Mouse (Mus musculus): ENCODE results near the gene Adamtsl5. TPM values are rescaled to one million over a fixed set of nuclear protein-coding genes. Genes with fewer than 3 reads are reported as not detected.

Adamtsl5 gene
- total and polyA plus RNA-seq, 3 experiments = 5.4 to 33.4 (median 16.9) TPM

GRCm38 (mm10) chr10:80356737-80357136 is 8.5 kb upstream of the Adamtsl5 start:
- DNase-seq (ENCODE audit: low spot score) (no peak), ATAC-seq (ENCODE audit: extremely low read depth, insufficient number of reproducible peaks, low FRiP score, poor library complexity, severe bottlenecking) (no peak)
- no peaks in the 10 kb centered on the region for H3K9me3 ChIP-seq (replicated peaks)
- no peak for TF ChIP-seq POLR2AphosphoS5 (IDR thresholded peaks at IDR 0.05; ENCODE audit: insufficient replicate concordance, low read depth, low read length)
- TF ChIP-seq GATA1 (IDR thresholded peaks at IDR 0.05; ENCODE audit: borderline replicate concordance, low read length) = no peak
- TF ChIP-seq TAL1 (conservative IDR thresholded peaks at IDR 0.05; ENCODE audit: low read depth, low read length) = no peak
- TF ChIP-seq GATA2 (IDR thresholded peaks at IDR 0.05; ENCODE audit: borderline replicate concordance, low read depth, low read length) = no peak
- no peak for TF ChIP-seq CTCF (IDR thresholded peaks at IDR 0.05; ENCODE audit: low read depth, low read length)
- H3K27me3 ChIP-seq (ENCODE audit: insufficient read depth, low read length) = peaks cover 93% of the 10 kb centered on the region
- no peak overlapping the region for H3K4me3 ChIP-seq (ENCODE audit: low read depth, low read length)
- peaks cover 21% of the 10 kb centered on the region for H3K4me1 ChIP-seq (ENCODE audit: insufficient read depth, low read depth, low read length)
- no peaks in the 10 kb centered on the region for H3K36me3 ChIP-seq (replicated peaks)

- H3K36me3 ChIP-seq (replicated peaks) = no peaks in the 10 kb centered on the region
- no peak within 1 kb of the TSS for H3K4me3 ChIP-seq (ENCODE audit: low read depth, low read length)
- no peaks in the 10 kb centered on the region for H3K9me3 ChIP-seq (replicated peaks)
- peaks cover 96% of the 10 kb centered on the region for H3K27me3 ChIP-seq (ENCODE audit: insufficient read depth, low read length)
- TF ChIP-seq TAL1 (conservative IDR thresholded peaks at IDR 0.05; ENCODE audit: low read depth, low read length) (no peak), POLR2AphosphoS5 (IDR thresholded peaks at IDR 0.05; ENCODE audit: insufficient replicate concordance, low read depth, low read length) (no peak), CTCF (IDR thresholded peaks at IDR 0.05; ENCODE audit: low read depth, low read length) (no peak), GATA1 (IDR thresholded peaks at IDR 0.05; ENCODE audit: borderline replicate concordance, low read length) (no peak)
- peaks cover 21% of the 10 kb centered on the region for H3K4me1 ChIP-seq (ENCODE audit: insufficient read depth, low read depth, low read length)
- ATAC-seq (ENCODE audit: extremely low read depth, insufficient number of reproducible peaks, low FRiP score, poor library complexity, severe bottlenecking) (no peak), DNase-seq (ENCODE audit: low spot score) (no peak)
Measured at GRCm38 (mm10) chr10:80356001-80356682, 7.9 kb upstream of the Adamtsl5 start, which contains the start of gene Plk5. TSS of gene Plk5 (plus strand) at chr10:80356459.

- TF ChIP-seq GATA1 (IDR thresholded peaks at IDR 0.05; ENCODE audit: borderline replicate concordance, low read length) = no peak
- TF ChIP-seq POLR2AphosphoS5 (IDR thresholded peaks at IDR 0.05; ENCODE audit: insufficient replicate concordance, low read depth, low read length) = no peak
- no peak for TF ChIP-seq GATA2 (IDR thresholded peaks at IDR 0.05; ENCODE audit: borderline replicate concordance, low read depth, low read length)
- TF ChIP-seq CTCF (IDR thresholded peaks at IDR 0.05; ENCODE audit: low read depth, low read length) = no peak
- no peak for TF ChIP-seq TAL1 (conservative IDR thresholded peaks at IDR 0.05; ENCODE audit: low read depth, low read length)
- Histone ChIP-seq H3K36me3 (replicated peaks) (no peaks in the 10 kb centered on the region), H3K4me3 (ENCODE audit: low read depth, low read length) (no peak overlapping the region), H3K27me3 (ENCODE audit: insufficient read depth, low read length) (peaks cover 96% of the 10 kb centered on the region), H3K4me1 (ENCODE audit: insufficient read depth, low read depth, low read length) (peaks cover 24% of the 10 kb centered on the region), H3K9me3 (replicated peaks) (no peaks in the 10 kb centered on the region)
- ATAC-seq (ENCODE audit: extremely low read depth, insufficient number of reproducible peaks, low FRiP score, poor library complexity, severe bottlenecking) (no peak), DNase-seq (ENCODE audit: low spot score) (no peak)
Measured at GRCm38 (mm10) chr10:80355431-80355830, 7.2 kb upstream of the Adamtsl5 start.

- Histone ChIP-seq H3K4me1 (ENCODE audit: insufficient read depth, low read depth, low read length) (peaks cover 48% of the 10 kb centered on the region), H3K27me3 (ENCODE audit: insufficient read depth, low read length) (peaks cover 86% of the 10 kb centered on the region), H3K4me3 (ENCODE audit: low read depth, low read length) (no peak overlapping the region)
Measured at GRCm38 (mm10) chr10:80352727-80353126, 4.5 kb upstream of the Adamtsl5 start.

GRCm38 (mm10) chr10:80351896-80352295 is 3.7 kb upstream of the Adamtsl5 start:
- Histone ChIP-seq H3K4me1 (ENCODE audit: insufficient read depth, low read depth, low read length) (peaks cover 56% of the 10 kb centered on the region), H3K9me3 (replicated peaks) (no peaks in the 10 kb centered on the region), H3K4me3 (ENCODE audit: low read depth, low read length) (no peak overlapping the region), H3K27me3 (ENCODE audit: insufficient read depth, low read length) (peaks cover 77% of the 10 kb centered on the region), H3K36me3 (replicated peaks) (no peaks in the 10 kb centered on the region)
- ATAC-seq (ENCODE audit: extremely low read depth, insufficient number of reproducible peaks, low FRiP score, poor library complexity, severe bottlenecking) = no peak
- no peak for TF ChIP-seq GATA2 (IDR thresholded peaks at IDR 0.05; ENCODE audit: borderline replicate concordance, low read depth, low read length)
- no peak for TF ChIP-seq GATA1 (IDR thresholded peaks at IDR 0.05; ENCODE audit: borderline replicate concordance, low read length)
- no peak for TF ChIP-seq CTCF (IDR thresholded peaks at IDR 0.05; ENCODE audit: low read depth, low read length)
- no peak for TF ChIP-seq POLR2AphosphoS5 (IDR thresholded peaks at IDR 0.05; ENCODE audit: insufficient replicate concordance, low read depth, low read length)
- no peak for DNase-seq (ENCODE audit: low spot score)

More at GRCm38 (mm10) chr10:80352727-80353126, 4.5 kb upstream of the Adamtsl5 start:
- DNase-seq (ENCODE audit: low spot score) (no peak), ATAC-seq (ENCODE audit: extremely low read depth, insufficient number of reproducible peaks, low FRiP score, poor library complexity, severe bottlenecking) (no peak)
- Histone ChIP-seq H3K36me3 (replicated peaks) (no peaks in the 10 kb centered on the region), H3K9me3 (replicated peaks) (no peaks in the 10 kb centered on the region)
- TF ChIP-seq GATA1 (IDR thresholded peaks at IDR 0.05; ENCODE audit: borderline replicate concordance, low read length) (no peak), TAL1 (conservative IDR thresholded peaks at IDR 0.05; ENCODE audit: low read depth, low read length) (no peak), POLR2AphosphoS5 (IDR thresholded peaks at IDR 0.05; ENCODE audit: insufficient replicate concordance, low read depth, low read length) (no peak), GATA2 (IDR thresholded peaks at IDR 0.05; ENCODE audit: borderline replicate concordance, low read depth, low read length) (no peak), CTCF (IDR thresholded peaks at IDR 0.05; ENCODE audit: low read depth, low read length) (no peak)

- TF ChIP-seq GATA1 (IDR thresholded peaks at IDR 0.05; ENCODE audit: borderline replicate concordance, low read length) = no peak
- TF ChIP-seq CTCF (IDR thresholded peaks at IDR 0.05; ENCODE audit: low read depth, low read length) = peak; percentile 97
- Histone ChIP-seq H3K4me3 (ENCODE audit: low read depth, low read length) (no peak overlapping the region), H3K27me3 (ENCODE audit: insufficient read depth, low read length) (peaks cover 61% of the 10 kb centered on the region), H3K36me3 (replicated peaks) (peaks cover 4% of the 10 kb centered on the region), H3K9me3 (replicated peaks) (no peaks in the 10 kb centered on the region), H3K4me1 (ENCODE audit: insufficient read depth, low read depth, low read length) (peaks cover 64% of the 10 kb centered on the region)
- peak; percentile 69 for ATAC-seq (ENCODE audit: extremely low read depth, insufficient number of reproducible peaks, low FRiP score, poor library complexity, severe bottlenecking)
- DNase-seq (ENCODE audit: low spot score) = peak; percentile 70
Measured at GRCm38 (mm10) chr10:80350292-80350691, 2.1 kb upstream of the Adamtsl5 start.
